Mouse (Mus musculus) C2C12 (cell line): ENCODE results near the gene Gm40460.

ENCODE experiments used
- CEBPB ChIP-seq: IDR thresholded peaks from one replicate; pipeline ENCODE4 v1.6.1; 2011; ENCODE audit warnings: low read depth, mild to moderate bottlenecking, control low read depth, moderate library complexity
- CTCF ChIP-seq: IDR thresholded peaks from one replicate; pipeline ENCODE4 v1.5.1; 2011; ENCODE audit not compliant: control insufficient read depth, insufficient read depth, insufficient read length
- MAX ChIP-seq: IDR thresholded peaks from one replicate; pipeline ENCODE4 v1.6.1; 2011; ENCODE audit warnings: mild to moderate bottlenecking, control low read depth
- MYOD1 ChIP-seq: IDR thresholded peaks from one replicate; pipeline ENCODE4 v1.6.1; 2011; ENCODE audit warnings: low read depth; ENCODE audit not compliant: control insufficient read depth, insufficient read length
- USF1 ChIP-seq: IDR thresholded peaks from one replicate; pipeline ENCODE4 v1.6.1; 2011; ENCODE audit warnings: low read depth, mild to moderate bottlenecking, control low read depth, moderate library complexity

- no peak for TF ChIP-seq CTCF
- no peak for TF ChIP-seq CEBPB
- TF ChIP-seq MYOD1 = no peak
- no peak for TF ChIP-seq USF1
- TF ChIP-seq MAX = no peak
Observed at GRCm38 (mm10) chr7:142198748-142199147, 42.1 kb downstream of the Gm40460 start.
